Mouse (Mus musculus): ENCODE results near the gene Gm20661.

DNA sequence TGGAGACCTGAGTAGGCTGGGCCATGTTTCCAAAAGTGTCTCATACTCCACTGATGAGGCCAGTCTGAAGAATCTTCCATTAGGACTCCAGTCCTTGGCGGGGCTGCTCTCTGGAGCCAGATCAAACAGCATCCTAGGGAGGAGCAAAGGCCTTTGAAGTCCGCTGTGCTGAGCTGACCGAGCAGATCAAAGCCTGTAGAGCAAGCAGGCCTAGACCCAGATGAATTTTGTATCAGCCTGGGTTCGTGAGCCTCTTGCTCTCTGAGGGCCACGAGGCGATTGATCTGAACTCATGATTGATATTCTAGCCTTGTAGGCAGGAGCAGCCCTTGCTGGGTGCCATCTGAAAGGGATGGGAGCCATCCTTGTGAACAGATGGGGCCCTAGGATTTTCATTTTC, 23.0 kb upstream of the Gm20661 start:
- TF ChIP-seq CTCF (IDR thresholded peaks at IDR 0.05; ENCODE audit: extremely low read depth, insufficient read depth, low read length) (no peak), POLR2A (IDR thresholded peaks at IDR 0.05; ENCODE audit: extremely low read depth, insufficient read depth, low read length) (no peak)
